Comparison of ENCODE assay signal across 19 mouse cellular contexts in the genomic region with DNA sequence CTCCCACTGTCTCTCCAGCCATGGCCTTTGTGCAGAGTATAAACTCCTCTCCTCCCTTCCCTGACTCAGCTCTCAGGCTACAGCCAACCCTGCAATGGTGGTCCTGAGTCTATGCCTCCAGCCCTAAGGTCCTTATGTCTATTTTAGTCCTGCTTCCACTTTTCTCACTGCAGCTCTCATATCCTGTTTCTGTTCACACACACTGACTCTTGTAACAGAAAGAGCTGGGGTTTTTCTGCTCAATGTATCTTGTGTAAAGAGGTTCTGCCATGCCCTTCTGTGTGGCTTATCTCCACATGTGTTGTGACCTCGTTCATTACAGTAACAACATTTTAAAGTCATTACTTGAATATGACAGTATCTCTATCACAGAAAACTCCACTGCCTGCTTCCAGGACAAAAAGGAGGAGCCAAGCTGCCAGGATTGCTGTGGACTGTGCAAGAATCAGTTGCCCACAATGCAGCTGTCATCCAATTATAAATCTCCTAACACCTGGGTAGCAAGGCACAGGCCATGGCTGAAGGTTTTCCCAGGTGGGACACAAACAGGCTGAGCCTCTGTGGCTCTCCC. TPM values are rescaled to one million over a fixed set of nuclear protein-coding genes. Genes with fewer than 3 reads are reported as not detected.
DNase-seq lines count a peak whose midpoint lies in the region; ATAC-seq and TF ChIP-seq lines count a peak whose summit lies in the region.
"Had no signal": no experiment of that assay in that cellular context is flagged by ENCODE, and none has a peak within 500 bp of the region (broad histone marks: within the 10 kb centered on the region; RNA-seq: fewer than 3 reads in every experiment).

No protein-coding gene starts in this region.

- 3% methylated on average over 1 of the region's 1 CpGs for WGBS in bone marrow, adult 2 months

- DNase-seq in thymus, postnatal 0 days (ENCODE audit: low spot score) = peak; percentile 44
- no peak for DNase-seq in thymus, postnatal 25 days
- DNase-seq in kidney, postnatal 4 days = no peak
- no peak for DNase-seq in gastrocnemius, postnatal 4 days (ENCODE audit: low spot score in 2 of 2)
- no peak for DNase-seq in layer of hippocampus, postnatal 25 days (ENCODE audit: extremely low spot score in 1 of 2, low spot score in 1 of 2)
- DNase-seq: cerebellum, adult 9-10 months; heart, postnatal 14 days; right cerebral cortex, postnatal 14 days had no signal

- ATAC-seq in megakaryocyte, adult 5-6 weeks (ENCODE audit: poor library complexity, severe bottlenecking) = peak; percentile 60
- ATAC-seq: hindbrain, postnatal 0 days; midbrain, embryonic 13.5 days had no signal

- TF ChIP-seq CTCF in bone marrow, adult 2 months (IDR thresholded peaks at IDR 0.05; ENCODE audit: control insufficient read depth, insufficient read depth, low read length) = no peak

- no peak overlapping the region for H3K4me3 ChIP-seq in bone marrow, adult 2 months (replicated peaks; ENCODE audit: control insufficient read depth, low read depth, low read length)
- H3K4me3 ChIP-seq: embryonic facial prominence, embryonic 15.5 days; forebrain, embryonic 12.5 days; limb, embryonic 13.5 days; midbrain, embryonic 13.5 days; stomach, embryonic 15.5 days had no signal

- no peak for TF ChIP-seq POLR2A in bone marrow, adult 2 months (IDR thresholded peaks at IDR 0.05; ENCODE audit: borderline replicate concordance, control insufficient read depth, low read depth, low read length)

- H3K27ac ChIP-seq in bone marrow, adult 2 months (ENCODE audit: control insufficient read depth, insufficient read depth, low read depth, low read length, poor library complexity) = peak overlapping the region; percentile 86
- H3K27ac ChIP-seq: embryonic facial prominence, embryonic 15.5 days; forebrain, embryonic 12.5 days; hindbrain, postnatal 0 days; limb, embryonic 13.5 days; midbrain, embryonic 13.5 days; stomach, embryonic 15.5 days had no signal

- H3K4me1 ChIP-seq in bone marrow, adult 2 months (ENCODE audit: control insufficient read depth, insufficient read depth, low read length) = no peaks in the 10 kb centered on the region; the same call in 1 of the 2 replicates
- H3K4me1 ChIP-seq: embryonic facial prominence, embryonic 15.5 days; forebrain, embryonic 12.5 days; limb, embryonic 13.5 days; midbrain, embryonic 13.5 days; stomach, embryonic 15.5 days had no signal

RNA-seq across cellular contexts. Expression of gene BC147527, which starts 0.8 kb away (rescaled TPM):
- 21.9 and 23.9 TPM in 2 replicates for polyA plus RNA-seq in thymus, postnatal 0 days (2015; fragmentation: Nextera tagmentation; extraction: Ambion mirVana)
- 4.8 and 24.3 TPM in 2 replicates for polyA plus RNA-seq in bone marrow, adult 2 months (2011; ENCODE audit: insufficient read depth, insufficient read length, low replicate concordance, missing spikeins)
- 46.3 and 48.8 TPM in 2 replicates for total RNA-seq in megakaryocyte, adult 5-6 weeks (2015)
- 48.0 and 70.9 TPM in 2 replicates for total RNA-seq in megakaryocyte, adult 5-6 weeks (2017)
- total RNA-seq in gastrocnemius, postnatal 4 days (2021) = not detected
- total RNA-seq in layer of hippocampus, postnatal 25 days (2021) = not detected
- total RNA-seq: heart, adult 8-10 months; heart, postnatal 14 days; hindbrain, postnatal 0 days had no signal
- polyA plus RNA-seq: forebrain, embryonic 12.5 days had no signal

RNA-seq across cellular contexts. Expression of gene Tcstv3, which starts 17.3 kb away (rescaled TPM):
- polyA plus RNA-seq in thymus, postnatal 0 days (2015; fragmentation: Nextera tagmentation; extraction: Ambion mirVana) = not detected in 2 replicates
- not detected in 2 replicates for polyA plus RNA-seq in bone marrow, adult 2 months (2011; ENCODE audit: insufficient read depth, insufficient read length, low replicate concordance, missing spikeins)
- total RNA-seq in megakaryocyte, adult 5-6 weeks (2015) = not detected in 2 replicates
- not detected in 2 replicates for total RNA-seq in megakaryocyte, adult 5-6 weeks (2017)
- not detected for total RNA-seq in gastrocnemius, postnatal 4 days (2021)
- not detected for total RNA-seq in layer of hippocampus, postnatal 25 days (2021)
- total RNA-seq: adrenal gland, adult 18-20 months; heart, adult 8-10 months; heart, postnatal 14 days; hindbrain, postnatal 0 days had no signal
- polyA plus RNA-seq: embryonic facial prominence, embryonic 15.5 days; forebrain, embryonic 12.5 days; hindbrain, postnatal 0 days; limb, embryonic 13.5 days; liver, embryonic 16.5 days; midbrain, embryonic 13.5 days; stomach, embryonic 15.5 days had no signal

RNA-seq across cellular contexts. Expression of gene AF067061, which starts 36.5 kb away (rescaled TPM):
- polyA plus RNA-seq in thymus, postnatal 0 days (2015; fragmentation: Nextera tagmentation; extraction: Ambion mirVana) = not detected in 2 replicates
- polyA plus RNA-seq in bone marrow, adult 2 months (2011; ENCODE audit: insufficient read depth, insufficient read length, low replicate concordance, missing spikeins) = 1.7 TPM in 1 of 2 replicates, not detected in the other
- total RNA-seq in megakaryocyte, adult 5-6 weeks (2015) = not detected in 2 replicates
- total RNA-seq in megakaryocyte, adult 5-6 weeks (2017) = not detected in 2 replicates
- not detected for total RNA-seq in gastrocnemius, postnatal 4 days (2021)
- total RNA-seq in layer of hippocampus, postnatal 25 days (2021) = not detected
- total RNA-seq: adrenal gland, adult 18-20 months; heart, adult 8-10 months; heart, postnatal 14 days; hindbrain, postnatal 0 days had no signal
- polyA plus RNA-seq: embryonic facial prominence, embryonic 15.5 days; forebrain, embryonic 12.5 days; hindbrain, postnatal 0 days; limb, embryonic 13.5 days; liver, embryonic 16.5 days; midbrain, embryonic 13.5 days; stomach, embryonic 15.5 days had no signal

Comparison
In these comparisons a context has a peak if more than half of its experiments do, and no peak if none do; other contexts are left out.
1. RNA of gene BC147527, which starts 0.8 kb away (total RNA-seq): 46.3 to 70.9 TPM in megakaryocyte, adult 5-6 weeks; not detected in layer of hippocampus, postnatal 25 days and not detected in gastrocnemius, postnatal 4 days; every median in the first group is over 10 times any median in the second.